Mouse (Mus musculus): ENCODE results near the gene Mfrp.

Gene Mfrp

DNA sequence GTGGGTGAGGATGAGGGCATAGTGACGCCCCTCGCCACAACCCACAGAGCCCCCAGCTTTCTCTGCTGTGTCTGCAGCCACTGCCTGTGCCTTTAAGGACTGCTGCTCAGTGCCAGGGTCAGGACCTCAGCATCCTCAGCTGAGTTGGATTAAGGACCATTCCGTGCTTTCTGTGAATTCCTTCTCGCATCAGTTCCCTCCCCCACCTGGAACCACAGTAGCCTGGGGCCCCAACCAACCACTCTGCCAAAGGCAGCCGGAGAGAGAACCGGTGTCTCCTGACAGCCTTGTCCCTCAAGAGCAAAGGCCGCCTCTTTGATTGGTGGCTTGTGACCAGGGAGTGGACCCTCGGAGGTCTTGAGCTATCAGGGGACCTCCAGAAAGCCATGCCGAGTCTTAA, at the start of gene Mfrp:
Mfrp (plus strand) TSS at position 240 of the 400 bp plus-strand sequence.
- ATAC-seq (ENCODE audit: insufficient number of reproducible peaks, low FRiP score, low TSS enrichment): no peak

DNA sequence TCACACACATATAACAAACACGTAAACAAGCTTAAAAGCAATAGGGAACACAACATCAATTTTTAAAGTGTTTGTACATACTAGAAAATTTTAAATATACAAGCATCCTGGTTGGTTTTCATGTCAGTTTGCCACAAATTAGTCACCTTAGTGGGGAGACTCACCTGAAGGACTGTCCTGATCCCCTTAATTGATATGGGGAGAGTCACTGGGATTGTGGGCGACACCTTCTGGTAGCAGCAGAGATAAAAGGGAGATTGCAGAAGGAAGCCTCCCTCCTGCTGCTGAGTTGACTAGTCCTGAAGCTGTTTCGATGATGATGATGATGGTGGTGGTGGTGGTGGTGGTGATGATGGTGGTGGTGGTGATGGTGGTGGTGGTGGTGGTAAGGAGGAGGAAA, 48.7 kb upstream of the Mfrp start:
- no peak for ATAC-seq (ENCODE audit: insufficient number of reproducible peaks, low FRiP score, low TSS enrichment)

DNA sequence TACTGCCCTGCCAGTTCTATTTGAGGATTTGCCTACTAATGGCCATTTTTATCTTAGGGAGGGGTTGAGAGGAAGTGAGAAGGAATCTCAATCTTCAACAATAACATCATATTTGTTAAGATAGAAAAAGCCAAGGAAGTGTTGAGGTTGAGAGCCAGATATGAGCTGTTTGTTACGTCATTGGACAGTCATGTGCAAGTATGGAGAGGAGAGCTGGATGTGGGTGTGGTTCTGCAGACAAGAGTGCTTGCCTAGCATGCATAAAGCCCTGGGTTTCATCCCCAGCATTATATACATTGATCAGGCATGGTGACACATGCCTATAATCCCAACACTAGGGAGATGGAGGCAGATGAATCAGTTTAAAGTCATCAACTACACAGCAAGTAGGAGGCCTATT, 47.6 kb upstream of the Mfrp start:
- no peak for ATAC-seq (ENCODE audit: insufficient number of reproducible peaks, low FRiP score, low TSS enrichment)

DNA sequence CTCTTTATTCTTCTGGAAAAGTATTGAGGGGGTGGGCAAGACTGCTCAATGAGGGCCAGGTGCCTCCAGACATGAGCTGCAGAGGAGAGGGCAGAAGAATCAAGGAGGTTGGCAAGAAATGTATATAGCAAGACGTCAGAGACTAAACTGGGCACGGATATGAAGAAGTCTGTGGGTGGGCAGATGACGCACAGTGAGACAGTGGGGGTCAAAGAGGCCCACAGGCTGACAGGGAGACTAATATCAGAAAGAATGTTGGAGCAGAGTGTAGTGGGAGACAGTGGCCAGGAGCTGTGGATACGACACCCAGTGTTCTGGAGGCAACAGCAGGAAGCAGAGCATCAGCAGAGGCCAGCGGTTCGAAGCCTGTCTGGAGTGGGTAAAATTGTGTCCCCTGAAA, 42.9 kb upstream of the Mfrp start:
- no peak for ATAC-seq (ENCODE audit: insufficient number of reproducible peaks, low FRiP score, low TSS enrichment)

DNA sequence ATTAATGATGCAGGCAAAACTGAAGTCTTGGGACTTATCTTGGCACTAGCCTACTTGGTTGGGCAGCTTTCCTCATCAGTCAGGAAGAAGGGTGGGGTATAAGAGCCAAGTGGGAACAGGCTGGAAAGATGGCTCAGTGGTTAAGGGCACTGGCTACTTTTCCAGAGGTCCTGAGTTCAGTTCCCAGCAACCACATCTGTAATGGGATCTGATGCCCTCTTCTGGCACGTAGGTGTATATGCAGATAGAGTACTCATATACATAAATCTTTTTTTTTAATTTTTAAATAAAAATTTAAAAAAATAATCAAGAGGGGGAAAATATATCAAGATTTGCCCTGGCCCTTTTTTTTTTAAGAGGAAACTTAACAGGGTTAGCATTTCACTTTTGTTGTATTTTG, 36.4 kb upstream of the Mfrp start:
- no peak for ATAC-seq (ENCODE audit: insufficient number of reproducible peaks, low FRiP score, low TSS enrichment)

DNA sequence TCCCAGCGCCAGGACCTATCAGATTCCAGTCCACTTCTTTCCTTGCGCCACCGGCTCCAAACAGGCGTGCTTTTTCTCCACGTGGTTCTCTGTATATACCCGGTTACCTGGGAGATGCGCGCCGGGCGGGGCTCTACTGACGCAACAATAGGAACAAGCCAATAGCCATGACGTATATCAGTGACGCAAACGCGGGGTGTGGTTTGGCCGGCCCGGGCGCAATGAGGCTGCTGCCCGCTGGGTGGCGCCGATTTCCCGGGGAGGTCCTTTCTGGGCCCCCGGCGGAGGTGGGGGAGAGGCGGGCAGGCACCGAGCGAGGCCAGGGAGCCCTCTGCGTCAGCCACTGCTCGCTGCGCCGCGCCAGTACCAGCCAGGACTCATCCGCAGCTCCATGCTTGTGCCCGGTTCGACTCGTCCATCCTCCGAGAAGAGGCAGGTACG, 34.7 kb upstream of the Mfrp start, which contains the start of gene Usp2:
Usp2 (plus strand) TSS at position 237 of the 441 bp plus-strand sequence.
- ATAC-seq (ENCODE audit: insufficient number of reproducible peaks, low FRiP score, low TSS enrichment): peak; percentile 90

DNA sequence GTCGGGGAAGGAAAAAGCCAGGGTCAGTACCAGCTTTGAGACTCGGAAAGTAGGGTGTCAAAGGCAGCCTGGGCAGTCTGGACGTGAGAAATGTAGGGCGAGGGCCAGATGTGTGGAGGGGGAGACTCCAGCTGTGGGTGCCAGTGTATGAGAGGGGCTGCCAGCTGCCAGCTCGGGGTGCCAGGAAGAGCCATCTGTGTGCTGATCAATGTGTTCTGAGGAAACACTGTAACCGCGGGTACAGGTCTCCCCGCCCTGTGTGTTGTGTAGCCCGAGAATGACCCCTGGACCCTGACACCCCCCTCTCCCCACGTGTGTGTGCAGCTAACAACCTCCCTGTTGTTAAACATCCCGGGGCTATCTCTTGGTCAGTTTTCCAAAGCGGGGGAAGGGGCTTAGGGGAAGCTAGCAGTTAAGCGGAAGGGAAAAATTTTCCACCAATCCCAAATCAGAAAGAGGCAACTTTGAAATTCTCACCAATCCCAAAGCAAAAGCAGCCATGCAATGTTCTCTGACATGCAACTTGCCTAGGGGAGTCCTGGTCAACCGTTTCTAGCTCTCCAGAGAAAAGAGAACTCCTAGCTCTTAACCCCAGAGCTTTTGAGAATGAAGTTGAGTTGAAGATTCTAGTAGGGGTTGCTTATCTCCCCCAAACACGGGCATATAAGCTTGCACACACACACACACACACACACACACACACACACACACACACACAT, 34.1 kb upstream of the Mfrp start:
- ATAC-seq (ENCODE audit: insufficient number of reproducible peaks, low FRiP score, low TSS enrichment): 0 out of 2 replicates have a peak, but pooled peaks have one; percentile 12

DNA sequence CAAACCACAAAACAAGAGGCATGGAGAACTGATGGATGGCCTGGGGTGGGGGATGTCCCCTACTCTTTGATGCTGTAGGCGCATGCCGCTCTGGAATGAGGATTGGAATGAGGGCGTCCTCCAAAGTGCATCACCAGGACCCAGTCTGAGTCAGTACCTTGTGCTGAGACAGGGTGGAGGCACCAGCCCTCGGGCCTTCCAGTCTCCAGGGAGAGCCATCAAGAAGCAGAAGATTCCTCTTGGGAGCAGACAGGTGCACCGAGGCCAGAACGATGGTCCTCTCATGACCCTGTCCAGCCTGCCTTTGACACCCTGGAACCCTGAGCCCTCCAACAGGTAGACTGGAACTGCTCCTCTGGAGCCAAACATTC, 33.6 kb upstream of the Mfrp start:
- no peak for ATAC-seq (ENCODE audit: insufficient number of reproducible peaks, low FRiP score, low TSS enrichment)

DNA sequence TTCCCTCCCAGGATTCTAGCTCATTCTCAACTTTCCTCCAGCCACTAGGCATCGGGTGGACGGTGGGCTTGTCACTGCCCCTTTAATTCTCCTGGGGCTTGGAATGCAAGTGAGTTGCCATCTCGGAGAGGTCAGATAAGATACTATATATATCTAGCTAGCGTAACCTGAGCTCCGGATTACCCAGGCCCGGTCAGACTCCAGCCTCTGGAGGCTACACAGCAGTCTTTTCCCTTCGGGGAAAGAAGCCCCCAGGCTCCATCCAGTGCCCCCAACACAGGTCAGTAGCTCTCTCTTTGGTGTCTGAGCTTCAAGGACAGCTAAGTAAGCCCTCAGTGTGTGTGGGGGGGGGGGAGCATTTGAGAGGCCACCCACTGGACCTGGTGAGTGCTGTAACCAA, 32.3 kb upstream of the Mfrp start:
- no peak for ATAC-seq (ENCODE audit: insufficient number of reproducible peaks, low FRiP score, low TSS enrichment)

DNA sequence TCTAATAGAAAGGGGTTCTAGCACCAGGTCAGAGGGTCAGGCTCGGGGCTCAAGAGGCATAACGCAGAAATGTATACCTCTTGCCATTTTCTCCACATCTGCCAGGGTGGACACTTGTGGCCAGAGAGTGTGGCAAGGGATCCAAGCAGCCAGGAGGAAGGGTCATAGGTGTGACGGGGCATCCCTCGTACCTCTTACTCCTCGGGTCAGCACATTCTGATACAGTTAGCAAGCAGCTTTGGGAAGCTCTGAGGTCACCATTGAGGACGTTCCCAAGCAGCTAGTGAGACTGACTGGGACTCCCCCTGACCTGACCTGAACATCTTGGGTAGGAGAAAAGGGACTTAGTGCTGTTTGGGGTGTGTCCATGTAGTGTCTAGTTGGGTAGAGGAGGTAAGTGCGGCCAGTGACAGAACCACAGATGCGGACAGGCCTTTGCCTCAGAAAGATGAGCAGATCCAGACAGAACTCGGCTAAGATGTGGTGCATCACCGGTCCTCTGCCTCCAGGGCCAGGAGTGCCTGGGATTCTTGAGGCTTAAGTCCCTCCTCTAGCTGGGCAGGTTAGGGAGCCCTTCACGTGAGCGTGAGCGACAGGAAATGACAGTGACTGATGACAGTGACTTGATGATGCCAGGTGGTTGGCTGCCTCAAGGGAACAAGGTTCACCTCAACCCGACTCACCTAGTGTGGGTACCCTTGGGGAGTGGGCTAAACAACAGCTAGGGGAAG, 31.3 kb upstream of the Mfrp start:
- ATAC-seq (ENCODE audit: insufficient number of reproducible peaks, low FRiP score, low TSS enrichment): no peak

DNA sequence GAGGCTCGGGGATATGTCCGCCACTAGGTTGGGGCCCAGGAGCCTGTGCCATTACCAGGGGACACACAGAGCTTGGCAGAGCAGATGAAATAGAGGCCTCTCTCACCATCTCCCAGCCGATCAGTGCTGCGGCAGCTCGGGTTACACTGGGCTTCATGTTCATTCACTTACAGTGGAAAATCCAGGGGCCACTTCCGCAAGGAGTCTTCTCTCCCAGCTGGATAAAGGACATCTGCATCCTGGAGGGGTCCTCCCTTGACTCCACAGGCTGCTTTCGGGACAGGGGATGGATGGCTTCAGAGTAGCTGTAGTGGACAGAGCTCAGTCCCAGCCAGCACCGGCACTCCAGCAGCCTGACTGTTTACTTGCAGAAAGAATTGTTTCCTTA, 30.7 kb upstream of the Mfrp start:
- ATAC-seq (ENCODE audit: insufficient number of reproducible peaks, low FRiP score, low TSS enrichment): no peak

DNA sequence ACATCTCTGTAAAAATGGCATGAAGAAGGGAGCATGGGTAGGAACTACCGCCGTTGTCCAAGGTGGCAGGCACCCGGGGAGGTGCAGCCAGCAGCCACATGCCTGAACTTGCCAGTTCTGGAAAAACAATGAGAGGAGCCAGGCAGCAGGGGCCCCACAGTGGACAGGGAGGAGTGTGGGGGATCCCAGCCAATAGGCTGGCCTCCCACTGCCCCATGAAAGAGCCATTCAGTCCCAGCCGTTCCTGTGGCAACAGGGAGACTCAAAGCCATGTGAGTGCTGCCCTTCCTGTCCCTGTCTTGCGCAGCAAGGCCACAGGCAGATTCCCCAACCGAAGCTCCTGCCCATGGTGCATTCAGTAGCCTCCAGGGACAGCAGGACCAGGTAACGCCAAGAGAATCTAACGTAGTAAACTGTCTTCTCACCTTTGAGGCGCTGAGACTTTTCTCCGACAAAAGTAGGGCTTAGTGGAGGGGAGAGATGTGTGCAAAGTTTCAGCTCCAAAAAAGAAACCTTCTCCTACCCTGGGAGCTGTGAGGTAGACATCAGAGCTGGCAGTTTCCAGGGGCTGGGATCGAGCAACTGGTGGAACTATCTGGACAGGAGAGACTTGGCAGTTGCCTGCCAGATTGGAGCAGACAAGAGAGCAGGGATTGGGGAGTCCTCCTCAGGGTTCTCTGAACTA, 29.5 kb upstream of the Mfrp start:
- no peak for ATAC-seq (ENCODE audit: insufficient number of reproducible peaks, low FRiP score, low TSS enrichment)

DNA sequence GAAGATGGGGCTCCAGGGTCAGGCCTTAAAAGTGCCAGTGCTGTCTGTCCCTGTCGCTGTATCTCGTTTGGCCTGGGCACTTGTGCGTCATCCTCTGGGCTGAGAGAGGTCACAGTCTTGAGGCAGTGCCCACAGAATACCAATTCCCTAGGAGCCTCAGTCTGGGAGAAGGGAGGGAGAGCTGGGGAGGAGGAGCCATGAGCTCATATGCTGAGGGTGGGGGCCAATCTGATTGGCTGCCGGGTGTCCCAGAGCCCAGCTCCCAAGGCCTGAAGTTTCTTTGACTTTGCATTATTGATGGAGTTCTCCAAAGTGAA, 29.0 kb upstream of the Mfrp start:
- no peak for ATAC-seq (ENCODE audit: insufficient number of reproducible peaks, low FRiP score, low TSS enrichment)

DNA sequence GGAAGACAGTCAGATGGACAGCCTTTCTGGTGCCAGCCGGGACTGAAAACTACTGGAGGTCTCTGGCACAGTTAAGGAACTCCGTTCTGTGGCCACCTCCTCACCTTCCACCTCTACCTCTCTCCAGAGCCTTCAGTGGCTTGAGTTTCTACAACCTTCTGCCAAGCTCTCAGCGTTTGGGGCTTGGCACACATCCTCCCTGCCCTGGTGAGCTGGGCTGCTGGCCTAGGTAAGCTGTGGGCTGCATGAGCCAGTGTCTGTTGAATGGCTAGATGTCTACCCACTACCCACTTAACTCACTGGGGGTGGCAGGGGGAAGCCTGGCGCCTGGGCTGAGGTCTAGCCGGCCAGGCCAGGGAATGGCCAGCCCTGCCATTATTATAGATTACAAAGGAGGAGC, 28.4 kb upstream of the Mfrp start:
- ATAC-seq (ENCODE audit: insufficient number of reproducible peaks, low FRiP score, low TSS enrichment): no peak

DNA sequence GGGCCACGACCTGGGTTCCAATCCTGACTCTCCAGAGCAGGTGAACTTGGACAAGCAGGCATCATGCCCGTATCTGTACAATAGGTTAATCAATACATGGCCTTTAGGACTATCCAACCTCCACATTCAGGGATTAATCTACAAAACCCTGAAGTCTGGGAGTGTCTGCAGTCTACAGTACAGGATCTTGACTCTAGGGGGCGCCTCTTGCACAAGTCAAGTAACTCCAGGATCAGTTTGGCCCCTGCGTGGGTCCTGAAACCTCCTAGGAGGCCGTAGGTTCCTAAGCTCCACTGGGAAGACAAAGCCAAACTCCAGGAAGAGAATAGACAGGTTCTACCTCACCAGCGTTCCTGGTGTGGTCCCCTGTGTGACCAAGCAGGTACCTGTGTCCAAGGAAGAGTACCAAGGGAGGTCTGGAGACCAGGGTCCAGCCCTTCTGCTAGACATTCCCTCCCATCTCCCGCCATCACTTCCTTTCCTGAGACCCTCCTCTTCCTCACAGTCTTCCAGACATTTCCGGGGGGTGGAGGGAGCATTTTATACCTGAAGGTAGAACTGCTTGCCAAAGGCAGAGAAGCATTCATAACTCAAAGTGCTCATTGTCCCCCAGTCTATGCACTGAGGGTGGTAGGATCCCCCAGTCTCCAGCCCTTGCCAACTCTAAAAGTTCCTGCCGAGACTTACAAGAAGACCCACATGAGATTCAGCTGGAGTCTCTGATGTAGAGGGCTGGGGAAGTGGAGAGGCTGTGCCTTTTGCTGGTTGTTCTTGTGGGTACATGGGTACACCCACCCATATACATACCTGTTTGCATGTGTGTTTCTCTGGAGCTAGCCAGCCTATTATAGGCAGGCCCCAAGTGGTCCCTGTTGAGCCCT, 26.9 kb upstream of the Mfrp start:
- ATAC-seq (ENCODE audit: insufficient number of reproducible peaks, low FRiP score, low TSS enrichment): no peak

DNA sequence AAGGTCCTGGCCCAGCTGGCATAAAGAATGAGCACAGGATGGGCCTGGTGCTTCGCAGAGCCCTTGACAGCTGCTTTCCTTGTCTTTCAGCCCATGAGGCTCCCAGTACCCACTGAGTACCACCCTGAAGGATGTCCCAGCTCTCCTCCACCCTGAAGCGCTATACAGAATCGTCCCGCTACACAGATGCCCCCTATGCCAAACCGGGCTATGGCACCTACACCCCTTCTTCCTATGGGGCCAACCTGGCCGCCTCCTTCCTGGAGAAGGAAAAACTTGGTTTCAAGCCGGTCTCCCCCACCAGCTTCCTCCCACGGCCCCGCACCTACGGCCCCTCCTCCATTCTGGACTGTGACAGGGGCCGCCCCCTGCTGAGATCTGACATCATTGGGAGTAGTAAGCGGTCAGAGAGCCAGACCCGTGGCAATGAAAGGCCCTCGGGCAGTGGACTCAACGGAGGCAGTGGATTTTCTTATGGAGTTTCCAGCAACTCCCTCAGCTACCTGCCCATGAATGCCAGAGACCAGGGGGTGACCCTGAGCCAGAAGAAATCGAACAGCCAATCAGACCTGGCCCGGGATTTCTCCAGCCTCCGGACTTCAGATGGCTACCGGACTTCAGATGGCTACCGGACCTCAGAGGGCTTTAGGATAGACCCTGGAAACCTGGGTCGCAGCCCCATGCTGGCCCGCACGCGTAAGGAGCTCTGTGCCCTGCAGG, 26.1 kb upstream of the Mfrp start:
- no peak for ATAC-seq (ENCODE audit: insufficient number of reproducible peaks, low FRiP score, low TSS enrichment)

DNA sequence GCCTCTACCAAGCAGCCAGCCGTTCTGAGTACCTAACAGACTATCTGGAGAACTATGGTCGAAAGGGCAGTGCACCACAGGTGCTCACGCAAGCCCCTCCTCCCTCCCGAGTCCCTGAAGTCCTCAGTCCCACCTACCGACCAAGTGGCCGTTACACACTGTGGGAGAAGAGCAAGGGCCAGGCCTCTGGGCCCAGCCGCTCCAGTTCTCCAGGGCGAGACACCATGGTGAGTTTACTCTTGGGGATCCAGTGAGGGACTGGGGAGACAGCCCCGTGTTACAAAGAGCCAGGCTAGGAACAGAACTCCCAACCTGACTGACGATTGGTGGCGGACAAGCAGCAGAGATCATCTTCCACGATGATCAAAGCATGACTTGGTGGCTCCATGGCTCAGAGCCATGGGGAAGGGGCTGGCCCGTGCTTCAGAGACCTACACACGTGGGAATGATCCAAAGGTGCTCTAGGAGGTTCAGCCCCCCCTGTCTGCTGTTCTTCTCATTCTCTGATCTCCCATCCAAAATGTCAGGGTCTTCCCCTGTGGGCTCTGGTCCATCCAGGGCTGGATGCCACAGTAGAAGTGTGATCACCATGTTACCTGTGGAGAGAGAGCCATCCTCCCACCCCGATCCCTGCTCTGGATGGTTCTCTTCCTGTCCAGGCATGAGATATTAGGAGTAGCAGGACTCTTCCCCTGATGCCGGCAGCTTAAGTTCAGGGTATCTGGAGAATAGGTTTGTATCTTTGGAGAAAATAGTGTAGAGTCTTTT, 25.3 kb upstream of the Mfrp start:
- no peak for ATAC-seq (ENCODE audit: insufficient number of reproducible peaks, low FRiP score, low TSS enrichment)

DNA sequence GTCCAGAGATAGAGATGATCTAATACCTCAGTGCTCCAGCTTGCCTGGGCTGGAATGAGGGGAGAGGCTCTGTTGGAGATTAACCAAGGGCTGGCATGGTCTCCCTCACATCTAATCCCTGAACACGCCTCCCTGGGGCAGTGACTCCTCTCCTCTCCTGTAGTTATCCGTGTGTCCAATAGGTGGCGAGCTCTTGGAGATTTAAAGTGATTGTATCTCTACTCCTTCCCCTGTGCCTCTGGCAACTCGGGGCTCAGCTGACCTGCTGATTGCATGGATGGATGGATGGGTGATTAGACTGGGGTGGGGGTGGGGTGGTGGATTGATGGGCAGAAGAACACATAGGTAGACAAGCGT, 24.8 kb upstream of the Mfrp start:
- ATAC-seq (ENCODE audit: insufficient number of reproducible peaks, low FRiP score, low TSS enrichment): no peak

DNA sequence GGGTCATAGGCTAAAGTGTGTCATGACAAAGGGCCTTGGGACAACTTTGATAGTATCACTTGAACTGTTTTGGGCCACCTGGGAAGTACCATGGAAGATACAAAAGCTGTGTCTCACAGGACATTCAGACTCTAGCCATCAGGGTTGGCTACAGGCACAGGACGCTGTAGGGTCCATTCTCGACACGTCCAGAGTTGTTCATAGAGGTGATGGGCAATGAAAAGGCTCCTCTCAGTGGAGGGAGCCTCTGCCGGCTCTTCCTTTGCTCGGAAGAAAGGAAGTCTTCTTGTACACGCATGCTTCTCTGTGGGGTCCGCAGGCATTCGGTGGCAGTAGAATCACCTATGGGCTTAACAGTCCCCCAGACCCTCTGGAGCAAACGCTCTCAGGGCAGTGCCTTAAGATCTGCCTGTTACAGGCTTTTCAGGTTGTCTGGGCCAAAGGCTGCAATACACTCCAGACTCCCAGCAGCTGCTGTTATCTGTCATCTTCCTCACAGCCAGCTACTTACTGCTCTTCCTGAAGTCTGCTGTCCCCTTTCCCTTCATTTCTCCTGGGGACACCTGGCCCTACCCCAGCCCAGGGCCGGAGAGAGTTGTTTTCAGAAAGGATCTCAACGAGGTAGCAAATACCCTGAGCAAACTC, 24.1 kb upstream of the Mfrp start:
- no peak for ATAC-seq (ENCODE audit: insufficient number of reproducible peaks, low FRiP score, low TSS enrichment)
